Comparison of ENCODE assay signal across 9 mouse cellular contexts in the genomic region with DNA sequence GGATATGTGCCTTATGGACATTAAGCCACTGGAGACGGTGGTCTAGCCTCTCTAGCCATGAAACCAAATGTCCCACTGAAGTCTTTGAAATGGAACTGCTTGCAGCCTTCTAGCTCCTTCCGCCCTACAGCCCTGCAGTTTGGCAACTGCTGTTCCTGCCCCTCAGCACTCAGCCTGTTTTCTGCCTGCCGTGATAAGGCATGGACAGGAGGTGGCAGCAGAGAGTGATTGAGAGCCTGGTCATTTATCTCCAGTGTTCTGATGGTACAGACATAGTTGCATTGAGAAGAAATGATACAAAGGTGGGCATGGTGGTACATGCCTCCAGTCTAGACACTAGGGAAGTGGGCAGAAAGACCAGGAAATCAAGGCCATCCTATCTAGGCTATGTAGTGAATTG. TPM values are rescaled to one million over a fixed set of nuclear protein-coding genes. Genes with fewer than 3 reads are reported as not detected.
A peak's percentile ranks its signal among the peaks of the same experiment; 100 is the strongest.
DNase-seq lines count a peak whose midpoint lies in the region; ATAC-seq lines count a peak whose summit lies in the region.
"Had no signal": no experiment of that assay in that cellular context is flagged by ENCODE, and none has a peak within 500 bp of the region (broad histone marks: within the 10 kb centered on the region; RNA-seq: fewer than 3 reads in every experiment).

No protein-coding gene starts in this region.

- H3K27ac ChIP-seq in embryonic facial prominence, embryonic 14.5 days (replicated peaks; ENCODE audit: low read depth, low read length) = no peak overlapping the region
- peak overlapping the region; percentile 97 for H3K27ac ChIP-seq in macrophage
- H3K27ac ChIP-seq: limb, embryonic 12.5 days had no signal

- 0 out of 2 replicates have a peak, but pooled peaks have one; percentile 22 for ATAC-seq in embryonic facial prominence, embryonic 14.5 days (ENCODE audit: low read depth)

- intact Hi-C loops in heart, postnatal 25 days (cut with DNase I) = loop anchor here (1.0 to 2.0 kb wide), 2 partner anchors 267 to 439 kb away; no protein-coding TSS in a partner anchor

- DNase-seq in MN1 (ENCODE audit: low spot score) = peak; percentile 82
- DNase-seq in adrenal gland, postnatal 4 days (ENCODE audit: low spot score in 2 of 2) = peak; percentile 50 to 65
- peak; percentile 44 for DNase-seq in embryonic facial prominence, embryonic 14.5 days (ENCODE audit: low spot score)
- peak; percentile 39 for DNase-seq in heart, postnatal 25 days (ENCODE audit: low spot score)
- DNase-seq in layer of hippocampus, postnatal 14 days (ENCODE audit: low spot score in 2 of 2) = peak; percentile 76
- peak; percentile 58 for DNase-seq in right cerebral cortex, postnatal 25 days
- DNase-seq in yolk sac, embryonic 10.5 days (ENCODE audit: low spot score) = peak; percentile 31

- H3K4me1 ChIP-seq in embryonic facial prominence, embryonic 14.5 days (ENCODE audit: control insufficient read depth, insufficient read depth, low read length) = no peaks in the 10 kb centered on the region
- H3K4me1 ChIP-seq: limb, embryonic 12.5 days had no signal

- H3K9ac ChIP-seq in embryonic facial prominence, embryonic 14.5 days (ENCODE audit: low read depth, low read length) = no peak overlapping the region
- H3K9ac ChIP-seq: limb, embryonic 12.5 days had no signal

- H3K27me3 ChIP-seq in embryonic facial prominence, embryonic 14.5 days (replicated peaks; ENCODE audit: control insufficient read depth, insufficient read depth, low read length) = no peaks in the 10 kb centered on the region

- H3K36me3 ChIP-seq in embryonic facial prominence, embryonic 14.5 days (ENCODE audit: control insufficient read depth, insufficient read depth, low read length) = no peaks in the 10 kb centered on the region
- H3K36me3 ChIP-seq in macrophage (ENCODE audit: inconsistent target) = peaks cover 60% of the 10 kb centered on the region
- H3K36me3 ChIP-seq: limb, embryonic 12.5 days had no signal

- H3K4me3 ChIP-seq in embryonic facial prominence, embryonic 14.5 days (ENCODE audit: low read depth, low read length) = no peak overlapping the region
- no peak overlapping the region for H3K4me3 ChIP-seq in macrophage (ENCODE audit: inconsistent target)
- H3K4me3 ChIP-seq: limb, embryonic 12.5 days had no signal

- 24% methylated on average over 3 of the region's 3 CpGs for WGBS in embryonic facial prominence, embryonic 14.5 days
- 12% methylated on average over 3 of the region's 3 CpGs for WGBS in macrophage (ENCODE audit: missing documents)

- H3K9me3 ChIP-seq in embryonic facial prominence, embryonic 14.5 days (ENCODE audit: control insufficient read depth, low read length) = no peaks in the 10 kb centered on the region
- H3K9me3 ChIP-seq: limb, embryonic 12.5 days had no signal

- H3K79me2 ChIP-seq in macrophage (ENCODE audit: inconsistent target) = no peaks in the 10 kb centered on the region

- no peak overlapping the region for H3K4me2 ChIP-seq in embryonic facial prominence, embryonic 14.5 days (ENCODE audit: low read depth, low read length)
- H3K4me2 ChIP-seq: limb, embryonic 12.5 days had no signal

RNA-seq across cellular contexts. Expression of a gene that starts 13.4 kb away (rescaled TPM):
- 100 to 1,000 TPM; 101 to 106 TPM for total RNA-seq in adrenal gland, postnatal 4 days (2021)
- polyA plus RNA-seq in embryonic facial prominence, embryonic 14.5 days (2014; fragmentation: Nextera tagmentation; extraction: Ambion mirVana) = 97.9 and 100.0 TPM in 2 replicates
- total RNA-seq in heart, postnatal 25 days (2021) = 10 to 100 TPM; 47.5 to 51.3 TPM
- 10 to 100 TPM; 93.0 to 93.3 TPM for total RNA-seq in layer of hippocampus, postnatal 14 days (2021)
- total RNA-seq in macrophage (2018; cell fraction: chromatin; rRNA removed) = 100 to 1,000 TPM; 206 to 532 (median 312) TPM
- 100 to 1,000 TPM; 104 to 167 (median 140) TPM for total RNA-seq in macrophage (2018; cell fraction: cytosol; rRNA removed)
- total RNA-seq in macrophage (2018; cell fraction: nucleus; rRNA removed) = 100 to 1,000 TPM; 197 to 420 (median 240) TPM
- 93.5 to 244 TPM (median 125 TPM) in 3 replicates for polyA plus RNA-seq in macrophage (2018)

RNA-seq across cellular contexts. Expression of a gene that starts 39.4 kb away (rescaled TPM):
- total RNA-seq in adrenal gland, postnatal 4 days (2021) = 1 to 10 TPM; 3.9 to 4.3 TPM
- 11.6 and 12.1 TPM in 2 replicates for polyA plus RNA-seq in embryonic facial prominence, embryonic 14.5 days (2014; fragmentation: Nextera tagmentation; extraction: Ambion mirVana)
- 1 to 10 TPM; 1.1 to 1.4 TPM for total RNA-seq in heart, postnatal 25 days (2021)
- total RNA-seq in layer of hippocampus, postnatal 14 days (2021) = 1 to 10 TPM; 2.2 to 2.4 TPM
- total RNA-seq in macrophage (2018; cell fraction: chromatin; rRNA removed) = 100 to 1,000 TPM in 13 of 26 experiments, 10 to 100 TPM in 13; 41.1 to 247 (median 110) TPM
- total RNA-seq in macrophage (2018; cell fraction: cytosol; rRNA removed) = 100 to 1,000 TPM in 14 of 26 experiments, 10 to 100 TPM in 12; 66.9 to 317 (median 157) TPM
- 100 to 1,000 TPM in 15 of 26 experiments, 10 to 100 TPM in 11; 50.1 to 367 (median 152) TPM for total RNA-seq in macrophage (2018; cell fraction: nucleus; rRNA removed)
- 79.1 to 116 TPM (median 113 TPM) in 3 replicates for polyA plus RNA-seq in macrophage (2018)

Comparison
In these comparisons a context has a peak if more than half of its experiments do, and no peak if none do; other contexts are left out.
1. DNase-seq: peak in every context shown above with its lines; median percentile 82 in MN1; 76 in layer of hippocampus, postnatal 14 days; 58 in right cerebral cortex, postnatal 25 days; 58 in adrenal gland, postnatal 4 days; 44 in embryonic facial prominence, embryonic 14.5 days; 39 in heart, postnatal 25 days; 31 in yolk sac, embryonic 10.5 days.